Mouse (Mus musculus): ENCODE results near the gene Gm20816.
"Not testable (repeated sequence)": the region's sequence is repeated elsewhere in the genome, so short reads cannot be mapped to it uniquely, and the experiment has no call there.

Gene Gm20816

DNA sequence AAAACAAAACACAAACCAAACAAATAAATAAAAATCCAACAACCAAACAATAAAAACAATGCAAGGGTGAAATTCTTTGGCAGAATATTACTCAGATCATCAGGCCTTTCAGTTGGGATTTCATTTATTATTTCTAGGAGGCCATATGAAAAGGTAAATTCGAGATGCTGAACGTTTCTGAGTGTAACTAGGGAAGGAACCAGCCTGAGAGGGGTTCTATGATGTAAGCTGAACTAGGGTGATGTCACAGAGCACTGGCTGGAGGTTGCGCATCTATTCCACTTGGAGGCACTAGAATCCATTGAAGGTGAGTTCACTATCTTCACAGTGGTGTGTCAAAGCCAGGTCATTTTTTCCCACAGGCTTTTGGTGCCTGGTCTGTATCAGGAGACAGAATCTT lies at the start of gene Gm20816:
Gene Gm20816, plus strand, starts transcription at position 301 of the 400 bp plus-strand sequence.
- not testable (repeated sequence) for DNase-seq
